Mouse (Mus musculus): ENCODE measurements around the gene Hist1h4b.

- no peak for TF ChIP-seq CTCF (IDR thresholded peaks at IDR 0.05; ENCODE audit: extremely low read depth, insufficient read depth, insufficient read length, insufficient replicate concordance)
- no peak for TF ChIP-seq POLR2A (IDR thresholded peaks at IDR 0.05; ENCODE audit: low read depth, low read length)
Measured at GRCm38 (mm10) chr13:23749563-23750121, 7.2 kb upstream of the Hist1h4b start.

Measured in spleen, adult 2 months (tissue).